Mouse (Mus musculus) testis, adult 2 months (tissue): ENCODE data around the gene Timp2.

Experiments
- CTCF ChIP-seq: fragments of 200-500 bp; IDR thresholded peaks from 2 replicates; pipeline ENCODE4 v1.5.1; 2012; ENCODE audit warnings: low read depth, mild to moderate bottlenecking, inconsistent platforms, low read length, moderate library complexity; ENCODE audit not compliant: control insufficient read depth, insufficient read depth, insufficient replicate concordance
- POLR2A ChIP-seq: fragments of 200-500 bp; IDR thresholded peaks from 2 replicates; pipeline ENCODE4 v1.6.1; 2012; ENCODE audit warnings: low read depth, mild to moderate bottlenecking, inconsistent platforms, low read length, moderate library complexity; ENCODE audit not compliant: control insufficient read depth

DNA sequence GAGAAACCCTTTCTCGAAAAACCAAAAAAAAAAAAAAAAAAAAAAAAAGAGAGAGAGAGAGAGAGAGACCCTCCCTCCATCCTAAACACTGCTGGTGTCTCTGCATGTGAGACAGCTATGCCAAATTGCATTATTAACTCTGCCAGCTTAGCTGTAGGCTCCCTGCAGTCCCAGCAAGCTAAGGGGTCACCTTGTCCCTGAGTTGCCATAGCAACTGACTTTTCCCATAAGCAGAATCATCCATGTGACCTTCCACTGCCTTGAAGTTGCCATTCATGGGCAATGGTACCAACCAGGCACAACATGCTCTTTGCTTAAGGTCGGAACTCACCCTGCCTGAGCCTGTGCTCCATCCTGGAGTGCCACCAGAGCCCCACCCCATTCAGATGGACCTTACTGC, 60.5 kb downstream of the Timp2 start:
- no peak for TF ChIP-seq POLR2A
- TF ChIP-seq CTCF, result no peak
